In genomic region chr1:182763191-182763715, GRCm38 (mm10) we compare ENCODE assay signal across 7 mouse cellular contexts. TPM values are rescaled to one million over a fixed set of nuclear protein-coding genes. Genes with fewer than 3 reads are reported as not detected.
DNase-seq lines count a peak whose midpoint lies in the region; ATAC-seq and TF ChIP-seq lines count a peak whose summit lies in the region.

No protein-coding gene starts in this region.

- no peak; the same call in 1 of the 2 replicates for ATAC-seq in hindbrain, postnatal 0 days
- ATAC-seq in neural tube, embryonic 13.5 days (ENCODE audit: low read depth), result no peak

- TF ChIP-seq CTCF in lung, adult 2 months (IDR thresholded peaks at IDR 0.05; ENCODE audit: insufficient read depth, low read length), result no peak
- TF ChIP-seq CTCF in embryonic fibroblast, embryonic 13.5 days (IDR thresholded peaks at IDR 0.05; ENCODE audit: borderline replicate concordance, insufficient read depth, low read length), result no peak
- no peak for TF ChIP-seq CTCF in hindbrain, postnatal 0 days (IDR thresholded peaks at IDR 0.05; ENCODE audit: low read depth)

- H3K4me3 ChIP-seq in lung, adult 2 months (replicated peaks; ENCODE audit: extremely low read depth, low read depth, low read length), result peak overlapping the region; percentile 53
- peak overlapping the region; percentile 49; the same call in 1 of the 2 replicates for H3K4me3 ChIP-seq in embryonic fibroblast, embryonic 13.5 days (ENCODE audit: insufficient read depth, low read length)
- peak overlapping the region; percentile 63 for H3K4me3 ChIP-seq in hindbrain, postnatal 0 days (ENCODE audit: low read length)
- H3K4me3 ChIP-seq in neural tube, embryonic 13.5 days, result peak overlapping the region; percentile 53

- peak overlapping the region; percentile 94 for H3K4me2 ChIP-seq in hindbrain, postnatal 0 days (ENCODE audit: low read depth, low read length)
- peak overlapping the region; percentile 87 for H3K4me2 ChIP-seq in neural tube, embryonic 13.5 days

- no peaks in the 10 kb centered on the region for H3K4me1 ChIP-seq in lung, adult 2 months (ENCODE audit: control insufficient read depth, insufficient read depth, low read length)
- H3K4me1 ChIP-seq in embryonic fibroblast, embryonic 13.5 days (ENCODE audit: control insufficient read depth, insufficient read depth, low read length), result peaks cover 6% of the 10 kb centered on the region; the same call in 1 of the 2 replicates
- H3K4me1 ChIP-seq in hindbrain, postnatal 0 days (ENCODE audit: insufficient read depth, low read length), result no peaks in the 10 kb centered on the region
- H3K4me1 ChIP-seq in neural tube, embryonic 13.5 days (replicated peaks), result peaks cover 40% of the 10 kb centered on the region

- DNase-seq in lung, adult 2 months, result peak; percentile 16
- no peak for DNase-seq in lung, postnatal 4 days
- DNase-seq in hindbrain, postnatal 0 days (ENCODE audit: low spot score), result peak; percentile 15
- DNase-seq in gastrocnemius, postnatal 14 days, result no peak
- DNase-seq in cerebellum, postnatal 36 days, result no peak

- no peaks in the 10 kb centered on the region for H3K9me3 ChIP-seq in hindbrain, postnatal 0 days (ENCODE audit: low read length)
- H3K9me3 ChIP-seq in neural tube, embryonic 13.5 days, result no peaks in the 10 kb centered on the region

- 22% methylated on average over 17 of the region's 17 CpGs for WGBS in lung, adult 2 months
- WGBS in hindbrain, postnatal 0 days, result 8% methylated on average over 17 of the region's 17 CpGs
- 7% methylated on average over 17 of the region's 17 CpGs for WGBS in neural tube, embryonic 13.5 days

- H3K27ac ChIP-seq in embryonic fibroblast, embryonic 13.5 days (ENCODE audit: insufficient read depth, low read length), result no peak overlapping the region
- H3K27ac ChIP-seq in hindbrain, postnatal 0 days, result peak overlapping the region; percentile 65; the same call in 1 of the 2 replicates
- peak overlapping the region; percentile 94 for H3K27ac ChIP-seq in neural tube, embryonic 13.5 days (replicated peaks)

- peak overlapping the region; percentile 53 for H3K9ac ChIP-seq in hindbrain, postnatal 0 days (replicated peaks; ENCODE audit: low read length)
- H3K9ac ChIP-seq in neural tube, embryonic 13.5 days, result peak overlapping the region; percentile 82

- intact Hi-C loops in gastrocnemius, postnatal 14 days (cut with DNase I; ENCODE audit: low total_unique reads), result no loop called here

- H3K27me3 ChIP-seq in hindbrain, postnatal 0 days (ENCODE audit: insufficient read depth, low read length), result no peaks in the 10 kb centered on the region
- H3K27me3 ChIP-seq in neural tube, embryonic 13.5 days, result peaks cover 4% of the 10 kb centered on the region; the same call in 1 of the 2 replicates

- no peak for TF ChIP-seq POLR2A in lung, adult 2 months (IDR thresholded peaks at IDR 0.05; ENCODE audit: borderline replicate concordance, extremely low read depth, low read depth, low read length)
- TF ChIP-seq POLR2A in embryonic fibroblast, embryonic 13.5 days (IDR thresholded peaks at IDR 0.05; ENCODE audit: low read depth, low read length), result no peak

- H3K36me3 ChIP-seq in hindbrain, postnatal 0 days (ENCODE audit: insufficient read depth, low read length), result no peaks in the 10 kb centered on the region
- H3K36me3 ChIP-seq in neural tube, embryonic 13.5 days, result 0 out of 2 replicates have a peak, but pooled peaks cover 4% of the 10 kb centered on the region

RNA-seq across cellular contexts. Expression of gene Susd4, which starts 0.4 kb away (rescaled TPM):
- polyA plus RNA-seq in lung, adult 2 months (2012; rRNA removed), result 12.8 and 13.1 TPM in 2 replicates
- polyA plus RNA-seq in embryonic fibroblast, embryonic 13.5 days (2011; ENCODE audit: insufficient read length, low read depth, missing spikeins), result 0.32 and 0.93 TPM in 2 replicates
- 71.1 and 77.3 TPM in 2 replicates for total RNA-seq in hindbrain, postnatal 0 days (2014; rRNA removed)
- 74.4 and 74.9 TPM in 2 replicates for polyA plus RNA-seq in hindbrain, postnatal 0 days (2015; fragmentation: Nextera tagmentation; extraction: Ambion mirVana)
- polyA plus RNA-seq in neural tube, embryonic 13.5 days (2015; fragmentation: Nextera tagmentation; extraction: Ambion mirVana), result 72.3 and 73.9 TPM in 2 replicates
- 1 to 10 TPM; 1.0 to 1.4 TPM for total RNA-seq in gastrocnemius, postnatal 14 days (2021)

RNA-seq across cellular contexts. Expression of gene Ccdc185, which starts 14.3 kb away (rescaled TPM):
- polyA plus RNA-seq in lung, adult 2 months (2012; rRNA removed), result not detected in 2 replicates
- not detected in 2 replicates for polyA plus RNA-seq in embryonic fibroblast, embryonic 13.5 days (2011; ENCODE audit: insufficient read length, low read depth, missing spikeins)
- not detected in 2 replicates for total RNA-seq in hindbrain, postnatal 0 days (2014; rRNA removed)
- not detected in 2 replicates for polyA plus RNA-seq in hindbrain, postnatal 0 days (2015; fragmentation: Nextera tagmentation; extraction: Ambion mirVana)
- polyA plus RNA-seq in neural tube, embryonic 13.5 days (2015; fragmentation: Nextera tagmentation; extraction: Ambion mirVana), result not detected in 2 replicates
- total RNA-seq in gastrocnemius, postnatal 14 days (2021), result not detected

Comparison
In these comparisons a context has a peak if more than half of its experiments do, and no peak if none do; other contexts are left out.
1. DNase-seq: peak in lung, adult 2 months (single experiment) and hindbrain, postnatal 0 days (single experiment); none in lung, postnatal 4 days (0 of 2), gastrocnemius, postnatal 14 days (single experiment) and cerebellum, postnatal 36 days (0 of 2).
2. Peak in every context shown above with its lines, with median percentiles within 50 percentile points of each other: H3K4me3 ChIP-seq.